Mouse (Mus musculus): Measurements from ENCODE around the gene Olfr159. TPM values are rescaled to one million over a fixed set of nuclear protein-coding genes. Genes with fewer than 3 reads are reported as not detected.

The Olfr159 gene
- polyA plus RNA-seq, 1 experiment from 2014 or later: not detected

GRCm38 (mm10) chr4:43732171-43732570 is 38.6 kb downstream of the Olfr159 start:
- ATAC-seq (replicated peaks; ENCODE audit: low FRiP score, low read depth): no peak
- no peaks in the 10 kb centered on the region for H3K27me3 ChIP-seq (ENCODE audit: insufficient read depth, low read length)
- WGBS: 9% methylated on average over 1 of the region's 1 CpGs
- DNase-seq (ENCODE audit: low spot score): no peak
- H3K4me2 ChIP-seq (ENCODE audit: low read length): no peak overlapping the region
- peaks cover 29% of the 10 kb centered on the region for H3K4me1 ChIP-seq (replicated peaks; ENCODE audit: insufficient read depth, low read length)
- H3K36me3 ChIP-seq (ENCODE audit: insufficient read depth, low read length): no peaks in the 10 kb centered on the region
- H3K9ac ChIP-seq (ENCODE audit: low read depth, low read length): no peak overlapping the region
- no peaks in the 10 kb centered on the region for H3K9me3 ChIP-seq (replicated peaks; ENCODE audit: low read length)
- H3K27ac ChIP-seq: no peak overlapping the region
- TF ChIP-seq CTCF (IDR thresholded peaks at IDR 0.05; ENCODE audit: low read depth): no peak
- H3K4me3 ChIP-seq (replicated peaks; ENCODE audit: low read depth, low read length): no peak overlapping the region

GRCm38 (mm10) chr4:43730750-43731297 is 40.0 kb downstream of the Olfr159 start:
- peak; percentile 21; the same call in 1 of the 2 replicates for TF ChIP-seq CTCF (IDR thresholded peaks at IDR 0.05; ENCODE audit: low read depth)
- 62% methylated on average over 21 of the region's 21 CpGs for WGBS
- peaks cover 32% of the 10 kb centered on the region for H3K4me1 ChIP-seq (replicated peaks; ENCODE audit: insufficient read depth, low read length)
- peak overlapping the region; percentile 95 for H3K27ac ChIP-seq
- ATAC-seq (replicated peaks; ENCODE audit: low FRiP score, low read depth): no peak
- no peak overlapping the region for H3K9ac ChIP-seq (ENCODE audit: low read depth, low read length)
- H3K27me3 ChIP-seq (ENCODE audit: insufficient read depth, low read length): no peaks in the 10 kb centered on the region
- H3K4me2 ChIP-seq (ENCODE audit: low read length): no peak overlapping the region
- no peaks in the 10 kb centered on the region for H3K36me3 ChIP-seq (ENCODE audit: insufficient read depth, low read length)
- DNase-seq (ENCODE audit: low spot score): no peak
- no peak overlapping the region for H3K4me3 ChIP-seq (replicated peaks; ENCODE audit: low read depth, low read length)
- no peaks in the 10 kb centered on the region for H3K9me3 ChIP-seq (replicated peaks; ENCODE audit: low read length)

DNA sequence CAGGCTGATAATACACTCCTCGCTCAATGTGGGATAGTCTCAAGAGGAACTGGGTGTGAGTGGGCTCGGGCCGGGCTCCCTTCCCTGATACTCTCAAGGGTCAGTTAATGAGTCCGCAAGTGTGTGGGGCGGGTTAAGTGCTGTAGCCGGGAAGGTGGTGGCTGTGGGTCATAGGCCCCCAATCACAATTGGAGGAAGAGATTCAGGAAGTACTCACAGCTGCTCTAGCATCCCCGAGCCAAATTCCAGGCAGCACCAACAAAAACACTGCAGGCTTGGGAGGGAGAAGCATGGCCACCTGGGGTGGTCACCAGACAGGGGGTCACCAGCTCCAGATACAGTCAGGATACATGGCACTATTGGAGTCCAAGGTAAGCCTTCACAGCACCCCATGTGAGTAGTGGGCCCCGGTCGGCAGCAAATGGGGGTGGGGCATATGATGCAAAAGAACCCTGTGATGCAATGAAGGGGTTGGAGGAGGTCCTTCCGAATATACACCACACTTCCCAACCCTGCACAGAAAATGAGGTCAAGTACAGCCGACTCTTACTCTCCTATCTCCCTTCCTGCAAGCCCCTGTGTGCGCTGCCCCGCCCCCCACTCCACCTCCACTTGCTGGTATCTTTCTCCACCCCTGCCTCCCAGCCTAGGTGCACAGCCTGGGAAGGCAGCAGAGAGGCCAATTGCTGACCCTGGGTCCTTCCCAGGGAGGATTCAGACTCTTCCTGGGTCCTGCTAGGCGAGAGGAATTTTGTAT is 40.8 kb downstream of the Olfr159 start, which contains the start of gene Spaar:
Gene Spaar, plus strand, starts transcription at position 241 of the 757 bp plus-strand sequence.
- H3K9me3 ChIP-seq (replicated peaks; ENCODE audit: low read length): no peaks in the 10 kb centered on the region
- no peak within 1 kb of the TSS for H3K9ac ChIP-seq (ENCODE audit: low read depth, low read length)
- TF ChIP-seq CTCF (IDR thresholded peaks at IDR 0.05; ENCODE audit: low read depth): no peak
- ATAC-seq (replicated peaks; ENCODE audit: low FRiP score, low read depth) (no peak), DNase-seq (ENCODE audit: low spot score) (peak; percentile 55)
- H3K27me3 ChIP-seq (ENCODE audit: insufficient read depth, low read length): no peaks in the 10 kb centered on the region
- H3K4me1 ChIP-seq (replicated peaks; ENCODE audit: insufficient read depth, low read length): peaks cover 32% of the 10 kb centered on the region
- WGBS: 55% methylated on average over 14 of the region's 14 CpGs
- no peaks in the 10 kb centered on the region for H3K36me3 ChIP-seq (ENCODE audit: insufficient read depth, low read length)
- no peak within 1 kb of the TSS for H3K4me3 ChIP-seq (replicated peaks; ENCODE audit: low read depth, low read length)
- peak within 1 kb of the TSS; percentile 95 for H3K27ac ChIP-seq
- H3K4me2 ChIP-seq (ENCODE audit: low read length): peak within 1 kb of the TSS; percentile 4; the same call in 1 of the 2 replicates

DNA sequence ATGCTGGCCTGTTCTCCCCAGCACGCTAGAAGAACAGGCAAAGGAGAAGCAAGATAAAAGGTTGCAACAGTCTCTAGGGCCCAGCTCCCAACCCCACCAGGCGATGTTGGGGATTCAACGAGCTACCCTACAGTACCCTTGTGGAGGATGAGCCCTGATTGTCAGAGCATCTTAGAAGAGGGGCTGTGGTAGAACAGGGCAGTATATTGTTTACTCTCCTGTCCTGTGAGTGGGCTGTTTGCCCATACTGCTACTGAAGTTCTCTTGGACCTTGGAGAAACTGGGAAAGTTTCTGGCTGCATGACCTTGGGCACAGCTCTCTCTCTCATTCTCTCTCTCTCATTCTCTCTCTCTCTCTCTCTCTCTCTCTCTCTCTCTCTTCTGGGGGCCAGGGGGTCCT is 41.7 kb downstream of the Olfr159 start:
- Histone ChIP-seq H3K27me3 (ENCODE audit: insufficient read depth, low read length) (no peaks in the 10 kb centered on the region), H3K4me1 (replicated peaks; ENCODE audit: insufficient read depth, low read length) (peaks cover 32% of the 10 kb centered on the region), H3K4me2 (ENCODE audit: low read length) (peak overlapping the region; percentile 4; the same call in 1 of the 2 replicates), H3K27ac (peak overlapping the region; percentile 95), H3K36me3 (ENCODE audit: insufficient read depth, low read length) (no peaks in the 10 kb centered on the region), H3K9ac (ENCODE audit: low read depth, low read length) (no peak overlapping the region), H3K4me3 (replicated peaks; ENCODE audit: low read depth, low read length) (no peak overlapping the region), H3K9me3 (replicated peaks; ENCODE audit: low read length) (no peaks in the 10 kb centered on the region)
- DNase-seq (ENCODE audit: low spot score): peak; percentile 40
- TF ChIP-seq CTCF (IDR thresholded peaks at IDR 0.05; ENCODE audit: low read depth): no peak
- no peak for ATAC-seq (replicated peaks; ENCODE audit: low FRiP score, low read depth)
- 33% methylated on average over 3 of the region's 3 CpGs for WGBS

DNA sequence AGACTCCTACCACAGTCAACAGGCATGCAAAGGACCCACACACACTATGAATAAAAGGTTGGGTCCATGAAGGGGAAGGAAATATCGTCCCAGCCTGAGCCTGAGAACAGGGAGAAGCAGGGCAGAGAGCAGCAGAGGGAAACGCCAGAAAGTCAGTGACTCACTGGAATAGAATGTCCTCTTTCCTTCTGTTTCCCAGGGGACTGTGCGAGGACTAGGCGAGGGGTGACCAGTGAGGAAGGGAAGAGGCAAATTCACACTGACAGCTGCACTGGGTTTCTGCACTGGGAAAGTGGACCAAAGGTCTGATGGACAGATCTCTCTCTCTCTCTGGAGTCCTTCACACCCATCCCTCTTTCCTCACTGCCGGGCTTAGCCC is 42.2 kb downstream of the Olfr159 start:
- ATAC-seq (replicated peaks; ENCODE audit: low FRiP score, low read depth): peak; percentile 78
- 18% methylated on average over 4 of the region's 5 CpGs for WGBS
- TF ChIP-seq CTCF (IDR thresholded peaks at IDR 0.05; ENCODE audit: low read depth): no peak
- Histone ChIP-seq H3K9ac (ENCODE audit: low read depth, low read length) (no peak overlapping the region), H3K4me2 (ENCODE audit: low read length) (peak overlapping the region; percentile 4; the same call in 1 of the 2 replicates), H3K4me3 (replicated peaks; ENCODE audit: low read depth, low read length) (no peak overlapping the region), H3K27me3 (ENCODE audit: insufficient read depth, low read length) (no peaks in the 10 kb centered on the region), H3K36me3 (ENCODE audit: insufficient read depth, low read length) (no peaks in the 10 kb centered on the region), H3K27ac (peak overlapping the region; percentile 95), H3K4me1 (replicated peaks; ENCODE audit: insufficient read depth, low read length) (peaks cover 32% of the 10 kb centered on the region), H3K9me3 (replicated peaks; ENCODE audit: low read length) (no peaks in the 10 kb centered on the region)
- DNase-seq (ENCODE audit: low spot score): peak; percentile 93

DNA sequence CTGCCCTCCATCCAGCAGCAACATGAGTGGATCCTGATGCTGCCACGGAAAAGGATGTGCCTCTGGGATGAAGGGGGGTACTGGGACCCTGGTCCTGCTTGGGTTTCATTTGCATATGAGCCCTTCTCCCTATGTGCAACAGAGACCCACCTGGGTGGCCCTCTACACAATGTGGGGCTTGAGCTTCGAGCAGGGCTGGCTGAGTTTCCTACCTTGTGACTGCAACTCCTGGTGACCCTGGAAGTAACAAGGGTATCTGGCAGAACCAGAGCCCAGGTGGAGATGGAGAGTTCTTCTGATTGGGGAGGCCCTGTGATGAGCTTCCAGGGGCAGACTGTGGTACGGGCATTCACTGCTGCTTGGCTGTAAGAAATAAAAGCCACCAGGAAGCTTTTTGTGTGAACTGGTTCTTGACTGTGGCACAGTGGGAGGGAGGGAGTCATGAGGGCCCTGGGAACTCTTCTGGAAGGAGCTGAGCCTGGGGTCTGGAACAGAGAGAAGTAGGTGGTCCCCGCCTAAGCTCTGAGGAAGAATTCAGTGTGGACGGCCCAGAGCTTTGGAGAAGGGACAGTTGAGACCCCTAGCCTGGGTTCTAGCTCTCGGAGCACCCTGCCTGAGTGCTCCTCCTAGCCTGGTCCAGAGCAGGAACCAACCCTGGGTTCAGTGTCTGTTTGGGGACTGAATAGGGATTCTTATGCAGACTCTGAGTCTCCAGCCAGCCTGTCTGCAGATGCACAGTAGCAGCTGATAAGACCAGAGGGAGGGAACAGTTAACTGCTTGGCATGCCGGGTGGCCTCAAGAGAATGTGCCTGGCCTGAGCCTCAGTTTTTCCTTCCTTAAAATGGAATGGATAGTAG is 42.9 kb downstream of the Olfr159 start:
- Histone ChIP-seq H3K4me1 (replicated peaks; ENCODE audit: insufficient read depth, low read length) (peaks cover 32% of the 10 kb centered on the region), H3K36me3 (ENCODE audit: insufficient read depth, low read length) (no peaks in the 10 kb centered on the region), H3K9me3 (replicated peaks; ENCODE audit: low read length) (no peaks in the 10 kb centered on the region), H3K4me3 (replicated peaks; ENCODE audit: low read depth, low read length) (no peak overlapping the region), H3K9ac (ENCODE audit: low read depth, low read length) (no peak overlapping the region), H3K27ac (peak overlapping the region; percentile 95), H3K4me2 (ENCODE audit: low read length) (no peak overlapping the region), H3K27me3 (ENCODE audit: insufficient read depth, low read length) (no peaks in the 10 kb centered on the region)
- WGBS: 68% methylated on average over 7 of the region's 7 CpGs
- ATAC-seq (replicated peaks; ENCODE audit: low FRiP score, low read depth) (no peak; the same call in 1 of the 2 replicates), DNase-seq (ENCODE audit: low spot score) (no peak)
- TF ChIP-seq CTCF (IDR thresholded peaks at IDR 0.05; ENCODE audit: low read depth): no peak
